Mouse (Mus musculus): Measurements from ENCODE around the gene Ola1.

DNA sequence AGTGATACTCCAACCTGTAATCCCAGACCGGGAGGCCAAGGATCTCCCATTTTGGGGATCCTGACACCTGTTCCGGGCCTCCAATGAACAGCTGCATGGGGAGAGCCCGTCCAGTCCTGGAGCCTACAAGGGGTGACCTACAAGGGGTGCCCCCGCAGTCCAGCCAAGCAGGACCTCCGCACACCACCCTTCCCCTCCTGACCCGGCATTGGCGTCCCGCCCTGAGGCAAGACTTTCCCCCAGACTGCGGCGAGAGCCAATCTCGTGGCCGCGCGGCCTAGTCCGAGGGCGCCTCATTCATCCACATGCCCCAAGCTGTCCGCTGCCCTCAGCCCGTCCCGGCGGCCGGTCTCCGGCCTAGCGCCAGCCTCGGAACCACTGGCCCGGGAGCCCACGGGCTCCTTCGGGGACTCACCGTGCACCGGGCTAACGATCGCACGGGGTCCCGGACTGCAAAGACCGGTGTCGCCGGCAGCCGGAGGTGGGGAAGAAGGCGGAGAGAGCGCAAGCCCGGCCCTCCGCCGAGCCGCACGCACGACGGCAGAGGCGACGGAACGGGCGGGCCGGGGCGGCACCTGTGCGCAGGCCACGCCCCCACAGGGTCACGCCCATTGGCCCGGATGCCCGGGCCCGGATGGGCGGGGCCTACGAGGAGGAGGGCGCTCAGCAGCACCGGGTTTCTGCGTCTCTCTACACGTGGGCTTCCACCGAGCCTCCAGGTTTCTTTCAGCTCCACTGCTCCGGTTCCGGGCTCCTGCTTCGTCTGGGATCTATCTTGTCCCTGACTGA lies 4.7 kb downstream of the Ola1 start:
- TF ChIP-seq POLR2A (IDR thresholded peaks at IDR 0.05; ENCODE audit: borderline replicate concordance, extremely low read depth, low read depth, low read length) (0 out of 2 replicates have a peak, but pooled peaks have one; percentile 8), CTCF (IDR thresholded peaks at IDR 0.05; ENCODE audit: insufficient read depth, low read length) (no peak)
